Mouse (Mus musculus) ES-E14 (cell line): ENCODE results near the gene Casp12. TPM values are rescaled to one million over a fixed set of nuclear protein-coding genes. Genes with fewer than 3 reads are reported as not detected.

Source experiments
- DNase-seq: peaks from one replicate; pipeline ENCODE4 v3.0.0-alpha.2; 2013; ENCODE audit warnings: low read depth, low spot score
- H3K27ac ChIP-seq: 2 replicates; pipeline ENCODE4 v1.5.1; 2012; ENCODE audit warnings: low read depth, mild to moderate bottlenecking, low read length, moderate library complexity, mixed read lengths; ENCODE audit not compliant: poor library complexity, insufficient read depth, severe bottlenecking
- H3K36me3 ChIP-seq: 2 replicates; pipeline ENCODE4 v1.6.1; 2012; ENCODE audit warnings: mild to moderate bottlenecking, low read length, moderate library complexity, mixed read lengths; ENCODE audit not compliant: control insufficient read depth, poor library complexity, insufficient read depth, severe bottlenecking
- H3K4me1 ChIP-seq, 2 experiments: fragments of 150-350 bp in 1 of 2; sonication (generic) in 1 of 2; 2 replicates each; pipeline ENCODE4 v1.6.1; 2012; ENCODE audit warnings: low read length in 2 of 2, mild to moderate bottlenecking in 1 of 2, mixed read lengths in 1 of 2; ENCODE audit not compliant: control insufficient read depth in 2 of 2, insufficient read depth in 2 of 2, poor library complexity in 1 of 2
- H3K4me3 ChIP-seq, 2 experiments: fragments of 150-350 bp in 1 of 2; sonication (generic) in 1 of 2; 2 replicates each; pipeline ENCODE4 v1.5.1; 2012; ENCODE audit warnings: low read length in 2 of 2, low read depth in 1 of 2, mild to moderate bottlenecking in 1 of 2, mixed read lengths in 1 of 2; ENCODE audit not compliant: insufficient read depth in 1 of 2, poor library complexity in 1 of 2, severe bottlenecking in 1 of 2
- H3K9ac ChIP-seq: 2 replicates; pipeline ENCODE4 v1.6.1; 2012; ENCODE audit warnings: low read depth, mild to moderate bottlenecking, low read length, mixed read lengths; ENCODE audit not compliant: poor library complexity, insufficient read depth, severe bottlenecking
- H3K9me3 ChIP-seq: fragments of 150-350 bp; sonication (generic); 2 replicates; pipeline ENCODE4 v1.6.1; 2012; ENCODE audit warnings: low read depth, mild to moderate bottlenecking, low read length; ENCODE audit not compliant: control insufficient read depth, insufficient read depth
- CHD2 ChIP-seq: IDR thresholded peaks from 2 replicates; pipeline ENCODE4 v1.6.1; 2014; ENCODE audit warnings: mild to moderate bottlenecking, low read depth, low read length, inconsistent platforms
- HCFC1 ChIP-seq: IDR thresholded peaks from 2 replicates; pipeline ENCODE4 v1.6.1; 2012; ENCODE audit warnings: low read length, inconsistent platforms, borderline replicate concordance; ENCODE audit not compliant: insufficient read depth
- MAFK ChIP-seq: IDR thresholded peaks from 2 replicates; pipeline ENCODE4 v1.6.1; 2014; ENCODE audit warnings: mild to moderate bottlenecking, low read depth, low read length, inconsistent platforms; ENCODE audit not compliant: insufficient read depth
- ZC3H11A ChIP-seq: IDR thresholded peaks from 2 replicates; pipeline ENCODE4 v1.6.1; 2012; ENCODE audit warnings: low read depth, mild to moderate bottlenecking, inconsistent platforms, low read length, borderline replicate concordance
- ZNF384 ChIP-seq: IDR thresholded peaks from 2 replicates; pipeline ENCODE4 v1.6.1; 2012; ENCODE audit warnings: low read depth, low read length, inconsistent platforms
- in situ Hi-C, 2 experiments: fragments of 600-800 bp; cut with MboI; formaldehyde crosslinking; loops; one replicate each; pipeline ENCODE4 v1.15.1; 2025; ENCODE audit warnings: low sequenced_read_pairs in 2 of 2, inconsistent platforms in 1 of 2; ENCODE audit not compliant: unreplicated experiment in 2 of 2
- total RNA-seq: library from RNA; depleted of rRNA; stranded (reverse); fragments of 300-350 nt; gene quantifications from 2 replicates; pipeline ENCODE4 v1.2.3, GENCODE M21; 2012

The Casp12 gene
- total RNA-seq, 1 experiment, result 1.1 TPM

- Histone ChIP-seq H3K9me3 (no peaks in the 10 kb centered on the region), H3K4me3 (no peak within 1 kb of the TSS), H3K27ac (no peak within 1 kb of the TSS), H3K36me3 (no peaks in the 10 kb centered on the region), H3K4me1 (no peaks in the 10 kb centered on the region), H3K9ac (no peak within 1 kb of the TSS)
- no peak for DNase-seq
- TF ChIP-seq CHD2, result no peak
- TF ChIP-seq MAFK, result no peak
- no peak for TF ChIP-seq ZNF384
- no peak for TF ChIP-seq HCFC1
- TF ChIP-seq ZC3H11A, result no peak
- in situ Hi-C loops, result no loop called here
These were observed 36.7 kb upstream of the Casp12 start, which contains the start of gene Casp4 for GRCm38 (mm10) chr9:5308561-5308960. Gene Casp4, plus strand, starts transcription at chr9:5308828.

- DNase-seq, result no peak
- H3K4me3 ChIP-seq, result no peak overlapping the region
- H3K36me3 ChIP-seq, result no peaks in the 10 kb centered on the region
- H3K9me3 ChIP-seq, result no peaks in the 10 kb centered on the region
- TF ChIP-seq HCFC1 (no peak), MAFK (peak; percentile 88), CHD2 (no peak)
- H3K27ac ChIP-seq, result no peak overlapping the region
- no peak overlapping the region for H3K9ac ChIP-seq
- in situ Hi-C loops, result no loop called here
- no peaks in the 10 kb centered on the region for H3K4me1 ChIP-seq
These were observed 35.1 kb upstream of the Casp12 start for GRCm38 (mm10) chr9:5310112-5310511.

GRCm38 (mm10) chr9:5311435-5311834 lies 33.8 kb upstream of the Casp12 start:
- Histone ChIP-seq H3K4me1 (no peaks in the 10 kb centered on the region), H3K9ac (no peak overlapping the region), H3K9me3 (no peaks in the 10 kb centered on the region), H3K4me3 (no peak overlapping the region), H3K36me3 (no peaks in the 10 kb centered on the region), H3K27ac (no peak overlapping the region)
- no peak for DNase-seq
- in situ Hi-C loops, result no loop called here
- TF ChIP-seq HCFC1, result no peak
- TF ChIP-seq ZNF384, result no peak
- TF ChIP-seq ZC3H11A, result no peak
- no peak for TF ChIP-seq MAFK
- no peak for TF ChIP-seq CHD2

GRCm38 (mm10) chr9:5328204-5328603 lies 17.0 kb upstream of the Casp12 start:
- in situ Hi-C loops, result no loop called here
- Histone ChIP-seq H3K36me3 (no peaks in the 10 kb centered on the region), H3K4me1 (no peaks in the 10 kb centered on the region), H3K4me3 (no peak overlapping the region), H3K27ac (no peak overlapping the region), H3K9ac (no peak overlapping the region), H3K9me3 (no peaks in the 10 kb centered on the region)
- no peak for DNase-seq
- TF ChIP-seq CHD2 (no peak), ZNF384 (peak; percentile 75)

GRCm38 (mm10) chr9:5332441-5332840 lies 12.8 kb upstream of the Casp12 start:
- TF ChIP-seq HCFC1, result no peak
- TF ChIP-seq MAFK, result no peak
- no peak for TF ChIP-seq ZC3H11A
- no peak for TF ChIP-seq CHD2
- TF ChIP-seq ZNF384, result no peak
- DNase-seq, result no peak
- no peaks in the 10 kb centered on the region for H3K9me3 ChIP-seq
- in situ Hi-C loops, result no loop called here
- no peak overlapping the region for H3K27ac ChIP-seq
- no peak overlapping the region for H3K9ac ChIP-seq
- no peak overlapping the region for H3K4me3 ChIP-seq
- H3K36me3 ChIP-seq, result no peaks in the 10 kb centered on the region
- no peaks in the 10 kb centered on the region for H3K4me1 ChIP-seq
